Mouse (Mus musculus) neural tube, embryonic 12.5 days (tissue): ENCODE data around the gene Map10. TPM values are rescaled to one million over a fixed set of nuclear protein-coding genes. Genes with fewer than 3 reads are reported as not detected.

Experiments used
- ATAC-seq: fragments of 200-750 bp; cut with Nextera tagmentation; 2 replicates; pipeline ENCODE4 v1.8.0; 2017; ENCODE audit warnings: low read depth, mild to moderate bottlenecking, moderate TSS enrichment, moderate library complexity; ENCODE audit not compliant: low FRiP score
- H3K27ac ChIP-seq: fragments of 300-500 bp; sonication (generic); 2 replicates; pipeline ENCODE4 v1.5.1; 2016
- H3K27me3 ChIP-seq: fragments of 300-500 bp; sonication (generic); replicated peaks from 2 replicates; pipeline ENCODE4 v1.6.1; 2016; ENCODE audit warnings: mild to moderate bottlenecking
- H3K36me3 ChIP-seq: fragments of 300-500 bp; sonication (generic); 2 replicates; pipeline ENCODE4 v1.6.1; 2016; ENCODE audit warnings: mild to moderate bottlenecking
- H3K4me1 ChIP-seq: fragments of 300-500 bp; sonication (generic); 2 replicates; pipeline ENCODE4 v1.6.1; 2016
- H3K4me2 ChIP-seq: fragments of 300-500 bp; sonication (generic); replicated peaks from 2 replicates; pipeline ENCODE4 v1.6.1; 2016; ENCODE audit warnings: mild to moderate bottlenecking
- H3K4me3 ChIP-seq: fragments of 300-500 bp; sonication (generic); 2 replicates; pipeline ENCODE4 v1.5.1; 2016
- H3K9ac ChIP-seq: fragments of 300-500 bp; sonication (generic); 2 replicates; pipeline ENCODE4 v1.6.1; 2016; ENCODE audit warnings: mild to moderate bottlenecking
- H3K9me3 ChIP-seq: fragments of 300-500 bp; sonication (generic); 2 replicates; pipeline ENCODE4 v1.6.1; 2016; ENCODE audit warnings: mild to moderate bottlenecking
- WGBS: fragments of 180-500 bp; shearing (Covaris S2); methylation state at CpG from one replicate; pipeline ENCODE4 v1.1.7; 2016; 5-methylcytosine and 5-hydroxymethylcytosine counted together
- polyA plus RNA-seq: library from polyadenylated mRNA; unstranded; fragments of >200 nt; fragmentation: Nextera tagmentation; extraction: Ambion mirVana; gene quantifications from 2 replicates; pipeline ENCODE4 v1.2.1, GENCODE M21; 2016

Map10 gene
- polyA plus RNA-seq, 1 experiment from 2014 or later = 9.4 TPM

DNA sequence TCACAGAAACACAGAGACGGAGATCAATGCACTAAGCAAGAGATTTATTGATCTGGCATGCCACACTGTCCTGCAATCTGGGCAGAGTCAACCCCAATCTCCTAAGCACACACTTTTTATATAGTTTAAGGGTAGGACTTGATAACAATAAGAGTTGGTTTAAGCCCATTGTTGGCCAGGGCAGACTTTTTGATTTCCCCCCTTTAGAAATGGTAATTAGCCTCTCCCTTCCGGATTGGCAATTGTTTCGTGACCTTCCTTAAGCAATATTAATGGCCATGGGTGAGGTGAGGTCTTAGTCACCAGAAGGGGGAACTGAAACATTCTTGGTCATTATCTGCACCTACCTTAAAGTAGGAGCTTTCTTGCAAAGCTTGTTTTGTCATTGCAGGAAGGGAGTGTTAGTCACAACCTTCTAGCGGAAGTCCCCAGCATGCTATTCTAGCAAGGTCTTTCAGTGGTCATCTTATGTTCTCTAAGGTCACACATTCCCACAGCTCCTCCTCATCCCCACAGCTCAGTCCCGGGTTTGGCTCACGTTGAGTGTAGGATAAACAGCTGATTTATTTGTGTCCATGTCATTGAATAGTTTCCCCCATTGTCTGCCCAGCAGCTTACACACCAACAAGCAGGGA lies 29.9 kb downstream of the Map10 start:
- no peaks in the 10 kb centered on the region for H3K27me3 ChIP-seq
- H3K27ac ChIP-seq = no peak overlapping the region
- no peaks in the 10 kb centered on the region for H3K4me1 ChIP-seq
- WGBS = 54% methylated on average over 6 of the region's 6 CpGs
- H3K4me2 ChIP-seq = no peak overlapping the region
- ATAC-seq = no peak
- no peaks in the 10 kb centered on the region for H3K36me3 ChIP-seq
- H3K4me3 ChIP-seq = no peak overlapping the region
- peaks cover 3% of the 10 kb centered on the region; the same call in 1 of the 2 replicates for H3K9me3 ChIP-seq
- H3K9ac ChIP-seq = no peak overlapping the region

DNA sequence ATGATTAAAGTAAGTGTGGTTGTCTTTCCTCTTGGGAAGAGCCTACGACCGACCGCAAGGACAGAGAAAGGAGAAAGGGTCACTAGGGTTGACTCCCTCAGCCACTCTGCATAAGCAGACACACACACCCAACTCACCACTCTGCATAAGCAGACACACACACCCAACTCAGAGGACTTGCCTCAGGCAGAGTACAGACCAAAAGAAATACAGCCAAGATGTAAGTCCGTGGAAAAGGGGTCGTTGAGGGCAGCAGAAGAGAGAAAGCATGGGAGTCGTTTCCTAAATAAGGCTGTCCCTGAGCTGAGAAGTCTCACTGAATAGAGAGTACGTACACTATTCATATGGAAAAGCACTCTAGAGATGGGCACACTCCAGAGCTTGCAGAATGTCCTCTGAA lies 30.8 kb downstream of the Map10 start:
- 75% methylated on average over 7 of the region's 7 CpGs for WGBS
- Histone ChIP-seq H3K27me3 (no peaks in the 10 kb centered on the region), H3K4me2 (no peak overlapping the region), H3K4me1 (no peaks in the 10 kb centered on the region), H3K27ac (no peak overlapping the region), H3K9me3 (peaks cover 3% of the 10 kb centered on the region; the same call in 1 of the 2 replicates), H3K9ac (no peak overlapping the region), H3K4me3 (no peak overlapping the region), H3K36me3 (no peaks in the 10 kb centered on the region)
- no peak for ATAC-seq

DNA sequence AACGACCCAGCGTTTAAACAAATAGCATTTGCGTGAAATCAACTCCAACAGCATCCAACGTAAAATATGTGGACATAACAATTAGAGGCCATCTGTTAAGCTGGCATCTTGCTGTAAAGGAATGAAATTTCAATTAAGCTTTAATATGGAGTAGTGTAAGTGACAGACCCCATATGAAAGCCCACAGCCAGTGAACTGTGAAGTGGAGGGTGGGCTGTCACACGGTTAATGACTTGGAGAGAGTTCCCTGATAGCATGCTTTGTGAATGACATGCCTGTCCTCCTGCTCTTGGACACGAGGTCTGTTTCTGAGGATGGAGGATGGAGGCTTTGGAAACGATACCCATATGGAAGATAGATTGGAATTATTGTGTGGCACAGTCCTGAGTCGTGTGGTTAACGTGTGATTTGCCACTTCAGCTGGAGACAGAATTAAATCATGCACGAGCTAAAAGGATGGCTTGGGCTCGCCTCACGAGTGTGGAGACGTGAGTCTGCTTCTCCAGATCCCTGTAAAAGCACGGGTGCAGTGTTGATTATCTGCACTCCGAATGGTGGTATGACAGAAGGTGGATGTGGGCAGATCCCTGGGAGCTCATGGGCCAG lies 33.4 kb downstream of the Map10 start:
- H3K9ac ChIP-seq = no peak overlapping the region
- ATAC-seq = no peak
- no peak overlapping the region for H3K27ac ChIP-seq
- H3K4me3 ChIP-seq = no peak overlapping the region
- no peak overlapping the region for H3K4me2 ChIP-seq
- WGBS = 56% methylated on average over 15 of the region's 15 CpGs
- H3K9me3 ChIP-seq = peaks cover 3% of the 10 kb centered on the region; the same call in 1 of the 2 replicates
- no peaks in the 10 kb centered on the region for H3K4me1 ChIP-seq
- H3K36me3 ChIP-seq = no peaks in the 10 kb centered on the region
- H3K27me3 ChIP-seq = no peaks in the 10 kb centered on the region

DNA sequence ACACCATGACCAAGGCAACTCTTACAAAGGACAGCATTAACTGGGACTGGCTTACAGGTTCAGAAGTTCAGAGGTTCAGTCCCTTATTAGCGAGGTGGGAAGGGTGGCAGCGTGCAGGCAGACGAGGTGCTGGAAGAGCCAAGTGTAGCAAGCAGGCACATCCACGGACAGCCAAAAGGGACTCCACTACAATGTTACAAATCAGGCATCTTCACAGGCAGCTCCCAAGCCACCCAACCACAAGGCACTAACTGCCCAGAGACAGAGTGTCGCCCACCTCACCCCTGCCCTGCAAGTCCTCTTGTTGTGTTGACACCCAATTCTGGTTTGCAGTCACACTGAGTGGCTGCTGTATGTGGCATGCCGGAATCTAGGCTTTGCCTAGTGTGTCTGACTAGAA lies 34.8 kb downstream of the Map10 start:
- ATAC-seq = no peak
- Histone ChIP-seq H3K4me2 (no peak overlapping the region), H3K9me3 (no peaks in the 10 kb centered on the region), H3K4me3 (no peak overlapping the region), H3K4me1 (no peaks in the 10 kb centered on the region), H3K9ac (no peak overlapping the region), H3K27ac (no peak overlapping the region), H3K27me3 (no peaks in the 10 kb centered on the region), H3K36me3 (no peaks in the 10 kb centered on the region)
- WGBS = 89% methylated on average over 6 of the region's 6 CpGs

DNA sequence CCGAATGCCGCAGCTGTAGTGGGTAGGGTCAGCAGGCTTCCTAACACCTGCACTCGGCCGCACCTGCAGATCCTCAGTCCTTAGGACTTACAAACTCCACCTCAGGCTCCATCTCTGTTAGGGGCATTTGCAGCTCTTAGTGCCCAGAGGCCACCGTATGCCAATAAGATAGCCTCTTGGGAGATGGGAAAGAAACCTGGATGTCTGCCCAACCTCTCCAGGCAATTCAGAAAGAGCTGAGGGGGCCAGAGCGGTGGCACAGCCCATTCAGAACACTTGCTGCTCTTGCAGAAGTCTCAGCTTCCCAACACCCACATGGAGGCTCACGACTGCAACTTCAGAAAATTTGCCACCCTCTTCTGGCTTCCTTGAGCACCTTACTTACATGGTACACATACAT lies 36.2 kb downstream of the Map10 start:
- no peak overlapping the region for H3K4me2 ChIP-seq
- 91% methylated on average over 7 of the region's 7 CpGs for WGBS
- H3K4me1 ChIP-seq = no peaks in the 10 kb centered on the region
- no peak overlapping the region for H3K4me3 ChIP-seq
- H3K36me3 ChIP-seq = no peaks in the 10 kb centered on the region
- no peaks in the 10 kb centered on the region for H3K9me3 ChIP-seq
- no peak overlapping the region for H3K27ac ChIP-seq
- no peaks in the 10 kb centered on the region for H3K27me3 ChIP-seq
- H3K9ac ChIP-seq = no peak overlapping the region
- no peak for ATAC-seq

DNA sequence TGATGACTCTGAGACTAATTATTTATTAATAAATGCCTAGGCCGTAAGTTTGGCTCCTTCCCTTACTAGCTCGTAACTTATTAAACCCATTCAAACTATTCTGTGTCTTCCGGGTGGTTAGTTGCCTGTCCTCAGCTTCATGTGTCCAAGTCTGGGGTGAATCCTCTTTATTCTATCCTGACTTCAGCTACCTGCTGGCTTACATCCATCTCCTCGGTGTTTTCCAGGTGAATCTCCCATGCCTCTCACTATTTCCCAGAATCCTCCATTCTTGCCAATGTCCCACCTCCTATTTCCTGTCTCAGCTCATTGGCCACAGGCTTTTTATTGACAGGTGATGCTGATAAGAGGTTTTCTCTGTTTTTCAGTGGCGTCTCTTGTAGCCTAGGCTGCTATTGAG lies 39.6 kb downstream of the Map10 start:
- no peak overlapping the region for H3K4me3 ChIP-seq
- no peaks in the 10 kb centered on the region for H3K4me1 ChIP-seq
- 91% methylated on average over 5 of the region's 5 CpGs for WGBS
- ATAC-seq = no peak
- no peaks in the 10 kb centered on the region for H3K9me3 ChIP-seq
- no peak overlapping the region for H3K4me2 ChIP-seq
- no peaks in the 10 kb centered on the region for H3K27me3 ChIP-seq
- no peaks in the 10 kb centered on the region for H3K36me3 ChIP-seq
- H3K9ac ChIP-seq = no peak overlapping the region
- no peak overlapping the region for H3K27ac ChIP-seq

DNA sequence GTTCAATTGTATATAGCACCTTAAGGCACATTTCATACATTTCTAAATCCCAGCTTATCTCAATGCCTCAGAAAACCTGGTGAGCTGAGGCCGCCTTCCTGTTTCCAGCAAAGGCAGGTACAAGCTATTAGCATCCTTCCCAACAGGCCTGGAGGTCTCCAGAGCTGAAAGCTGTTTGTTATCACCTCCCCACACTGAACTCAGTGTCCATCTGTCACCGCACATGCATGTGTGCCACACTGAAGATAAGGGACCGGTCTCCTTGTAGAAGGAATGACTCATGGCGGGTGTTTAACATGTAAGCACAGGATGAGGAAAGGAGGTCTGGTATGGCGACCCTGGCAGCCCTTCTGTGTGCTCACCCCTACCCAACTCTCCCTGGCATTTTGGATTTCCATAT lies 41.9 kb downstream of the Map10 start:
- Histone ChIP-seq H3K4me3 (no peak overlapping the region), H3K4me2 (no peak overlapping the region), H3K27me3 (no peaks in the 10 kb centered on the region), H3K4me1 (0 out of 2 replicates have a peak, but pooled peaks cover 5% of the 10 kb centered on the region), H3K36me3 (no peaks in the 10 kb centered on the region), H3K9me3 (no peaks in the 10 kb centered on the region), H3K27ac (no peak overlapping the region), H3K9ac (no peak overlapping the region)
- ATAC-seq = no peak
- 87% methylated on average over 5 of the region's 5 CpGs for WGBS

DNA sequence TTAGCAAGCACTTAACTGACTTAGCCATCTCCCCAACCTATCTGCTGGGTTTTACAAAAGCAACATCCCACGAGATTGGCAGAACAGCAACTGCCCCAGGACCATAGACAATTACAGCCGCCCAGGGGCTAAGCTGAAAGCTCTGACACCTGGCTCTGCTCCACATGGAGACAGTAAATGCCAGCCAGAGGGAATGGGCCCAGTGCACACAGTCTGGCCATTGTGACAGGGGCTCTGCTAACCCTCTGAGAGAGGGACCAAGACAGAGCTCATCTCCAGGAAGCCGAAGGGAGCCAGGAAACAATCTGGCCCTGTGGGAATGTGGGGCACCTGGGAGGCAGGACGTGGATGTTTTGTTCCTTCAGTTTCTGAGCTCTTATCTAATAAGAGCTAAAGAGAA lies 46.6 kb downstream of the Map10 start:
- H3K4me3 ChIP-seq = no peak overlapping the region

DNA sequence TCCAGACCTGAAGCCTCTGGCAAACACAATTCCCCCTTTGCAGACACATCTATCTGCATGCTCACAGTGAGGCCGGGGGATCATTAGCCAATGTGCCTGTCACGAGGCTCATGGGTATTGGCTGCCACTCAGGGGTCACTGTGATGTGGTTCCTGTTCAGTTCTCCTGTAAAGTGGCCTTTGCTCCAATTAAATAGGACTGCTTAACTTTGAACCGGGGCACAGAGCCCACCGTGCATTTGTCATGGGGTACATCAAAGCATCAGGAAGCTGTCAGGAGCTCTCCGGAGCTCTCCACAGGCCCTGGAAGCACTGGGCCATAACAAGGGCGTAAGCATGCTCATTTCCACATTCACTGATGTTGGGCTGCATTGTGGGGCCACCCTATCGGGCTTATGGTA lies 47.0 kb downstream of the Map10 start:
- H3K4me3 ChIP-seq = no peak overlapping the region
- 0 out of 2 replicates have a peak, but pooled peaks cover 7% of the 10 kb centered on the region for H3K4me1 ChIP-seq
- 23% methylated on average over 7 of the region's 7 CpGs for WGBS
- H3K9ac ChIP-seq = no peak overlapping the region
- ATAC-seq = no peak
- H3K9me3 ChIP-seq = no peaks in the 10 kb centered on the region
- no peaks in the 10 kb centered on the region for H3K27me3 ChIP-seq
- H3K27ac ChIP-seq = no peak overlapping the region
- H3K36me3 ChIP-seq = no peaks in the 10 kb centered on the region
- no peak overlapping the region for H3K4me2 ChIP-seq

More for the DNA sequence above, 46.6 kb downstream of the Map10 start:
- H3K4me1 ChIP-seq = 0 out of 2 replicates have a peak, but pooled peaks cover 7% of the 10 kb centered on the region
- H3K9ac ChIP-seq = no peak overlapping the region
- no peaks in the 10 kb centered on the region for H3K9me3 ChIP-seq
- H3K4me2 ChIP-seq = no peak overlapping the region
- H3K27me3 ChIP-seq = no peaks in the 10 kb centered on the region
- ATAC-seq = no peak
- H3K27ac ChIP-seq = no peak overlapping the region
- WGBS = 39% methylated on average over 4 of the region's 4 CpGs
- H3K36me3 ChIP-seq = no peaks in the 10 kb centered on the region

DNA sequence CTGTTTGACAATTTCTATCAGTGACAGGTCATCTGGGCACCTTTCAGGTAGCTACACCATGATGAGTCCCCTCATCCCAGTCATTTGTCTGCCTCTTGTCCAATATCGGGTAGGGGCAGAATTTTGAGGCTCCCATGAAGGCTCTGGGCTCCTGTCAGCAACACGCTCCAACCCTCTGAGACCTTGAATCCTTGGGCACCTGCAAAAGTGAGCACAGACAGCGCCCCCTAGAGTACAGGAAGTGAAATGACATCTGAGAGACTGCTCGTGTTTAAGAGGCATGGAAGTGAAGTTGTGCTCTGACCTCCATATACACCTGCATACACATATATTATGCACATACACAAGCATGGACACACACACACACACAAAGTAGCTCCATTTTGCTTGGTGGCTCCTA lies 49.3 kb downstream of the Map10 start:
- H3K9me3 ChIP-seq = no peaks in the 10 kb centered on the region
- WGBS = 64% methylated on average over 4 of the region's 4 CpGs
- no peak overlapping the region for H3K4me3 ChIP-seq

DNA sequence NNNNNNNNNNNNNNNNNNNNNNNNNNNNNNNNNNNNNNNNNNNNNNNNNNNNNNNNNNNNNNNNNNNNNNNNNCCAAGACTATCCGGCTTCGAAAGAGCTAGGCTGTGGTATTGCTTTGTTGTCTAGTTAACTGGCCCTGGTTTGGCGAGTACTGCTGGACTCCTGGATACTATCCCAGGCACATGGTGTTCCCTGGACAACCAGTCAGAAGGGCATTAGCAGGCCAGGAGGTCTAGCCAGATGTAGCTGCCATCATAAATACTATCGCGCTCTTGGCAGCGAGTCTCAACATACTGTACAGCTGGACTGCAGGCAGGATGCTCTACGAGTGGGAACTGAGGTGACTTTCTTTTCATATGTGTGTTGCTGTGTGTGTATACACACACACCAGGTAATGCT lies 53.1 kb downstream of the Map10 start:
- Histone ChIP-seq H3K4me3 (no peak overlapping the region), H3K9ac (no peak overlapping the region), H3K27ac (no peak overlapping the region), H3K27me3 (no peaks in the 10 kb centered on the region), H3K4me2 (no peak overlapping the region), H3K9me3 (no peaks in the 10 kb centered on the region), H3K4me1 (no peaks in the 10 kb centered on the region), H3K36me3 (no peaks in the 10 kb centered on the region)
- no peak for ATAC-seq
- WGBS = 91% methylated on average over 7 of the region's 7 CpGs

More for the DNA sequence above, 49.3 kb downstream of the Map10 start:
- H3K4me1 ChIP-seq = 0 out of 2 replicates have a peak, but pooled peaks cover 7% of the 10 kb centered on the region
- no peak overlapping the region for H3K27ac ChIP-seq
- no peaks in the 10 kb centered on the region for H3K27me3 ChIP-seq
- no peak overlapping the region for H3K9ac ChIP-seq
- H3K36me3 ChIP-seq = no peaks in the 10 kb centered on the region
- no peak for ATAC-seq
- H3K4me2 ChIP-seq = no peak overlapping the region
